7 mouse cellular contexts compared by ENCODE assay signal in genomic region chr9:120570741-120571592, GRCm38 (mm10). TPM values are rescaled to one million over a fixed set of nuclear protein-coding genes. Genes with fewer than 3 reads are reported as not detected.
DNase-seq lines count a peak whose midpoint lies in the region; ATAC-seq lines count a peak whose summit lies in the region.

TSS of gene Rpl14 (plus strand) at chr9:120571444.

- WGBS in embryonic facial prominence, embryonic 12.5 days: 6% methylated on average over 43 of the region's 43 CpGs
- WGBS in limb, embryonic 13.5 days: 7% methylated on average over 43 of the region's 43 CpGs
- 6% methylated on average over 43 of the region's 43 CpGs for WGBS in midbrain, embryonic 16.5 days

- ATAC-seq in embryonic facial prominence, embryonic 12.5 days (ENCODE audit: insufficient number of reproducible peaks, insufficient read depth, low FRiP score, low TSS enrichment): peak; percentile 88
- ATAC-seq in limb, embryonic 13.5 days (ENCODE audit: low FRiP score, low read depth): peak; percentile 96
- peak; percentile 97 for ATAC-seq in midbrain, embryonic 16.5 days

- H3K36me3 ChIP-seq in embryonic facial prominence, embryonic 12.5 days: peaks cover 36% of the 10 kb centered on the region
- H3K36me3 ChIP-seq in limb, embryonic 13.5 days: peaks cover 36% of the 10 kb centered on the region
- peaks cover 20% of the 10 kb centered on the region for H3K36me3 ChIP-seq in midbrain, embryonic 16.5 days (ENCODE audit: control insufficient read depth, insufficient read depth, low read length)

- H3K27me3 ChIP-seq in embryonic facial prominence, embryonic 12.5 days: no peaks in the 10 kb centered on the region
- no peaks in the 10 kb centered on the region for H3K27me3 ChIP-seq in limb, embryonic 13.5 days
- H3K27me3 ChIP-seq in midbrain, embryonic 16.5 days (ENCODE audit: control insufficient read depth, insufficient read depth, low read depth, low read length): no peaks in the 10 kb centered on the region

- H3K9me3 ChIP-seq in embryonic facial prominence, embryonic 12.5 days: no peaks in the 10 kb centered on the region
- H3K9me3 ChIP-seq in limb, embryonic 13.5 days: no peaks in the 10 kb centered on the region
- no peaks in the 10 kb centered on the region for H3K9me3 ChIP-seq in midbrain, embryonic 16.5 days (replicated peaks; ENCODE audit: control insufficient read depth, low read length, poor library complexity, severe bottlenecking)

- H3K4me1 ChIP-seq in embryonic facial prominence, embryonic 12.5 days: peaks cover 13% of the 10 kb centered on the region
- H3K4me1 ChIP-seq in limb, embryonic 13.5 days: peaks cover 20% of the 10 kb centered on the region
- peaks cover 12% of the 10 kb centered on the region for H3K4me1 ChIP-seq in midbrain, embryonic 16.5 days (ENCODE audit: control insufficient read depth, insufficient read depth, low read length)

- peak; percentile 99 for DNase-seq in adrenal gland, postnatal 25 days
- peak; percentile 98 to 99 for DNase-seq in heart, adult 18-20 months
- DNase-seq in kidney, adult 8-10 months: peak; percentile 95 to 97
- peak; percentile 99 to 100 for DNase-seq in spleen, postnatal 10 days (ENCODE audit: low spot score in 2 of 2)

- H3K27ac ChIP-seq in embryonic facial prominence, embryonic 12.5 days: peak within 1 kb of the TSS; percentile 84
- H3K27ac ChIP-seq in limb, embryonic 13.5 days: peak within 1 kb of the TSS; percentile 64; the same call in 1 of the 2 replicates
- H3K27ac ChIP-seq in midbrain, embryonic 16.5 days (ENCODE audit: low read length): peak within 1 kb of the TSS; percentile 84

- H3K9ac ChIP-seq in embryonic facial prominence, embryonic 12.5 days: peak within 1 kb of the TSS; percentile 97
- peak within 1 kb of the TSS; percentile 97 for H3K9ac ChIP-seq in limb, embryonic 13.5 days
- H3K9ac ChIP-seq in midbrain, embryonic 16.5 days (ENCODE audit: low read depth, low read length): peak within 1 kb of the TSS; percentile 78

- peak within 1 kb of the TSS; percentile 94 for H3K4me2 ChIP-seq in embryonic facial prominence, embryonic 12.5 days (replicated peaks)
- peak within 1 kb of the TSS; percentile 93 for H3K4me2 ChIP-seq in limb, embryonic 13.5 days (replicated peaks)
- H3K4me2 ChIP-seq in midbrain, embryonic 16.5 days (ENCODE audit: low read length): peak within 1 kb of the TSS; percentile 62

- peak within 1 kb of the TSS; percentile 94 for H3K4me3 ChIP-seq in embryonic facial prominence, embryonic 12.5 days
- H3K4me3 ChIP-seq in limb, embryonic 13.5 days: peak within 1 kb of the TSS; percentile 86
- peak within 1 kb of the TSS; percentile 74 for H3K4me3 ChIP-seq in midbrain, embryonic 16.5 days (ENCODE audit: low read depth, low read length)

RNA-seq across cellular contexts. Expression of gene Rpl14, which starts in this region (rescaled TPM):
- 492 and 528 TPM in 2 replicates for total RNA-seq in adrenal gland, postnatal 25 days (2021)
- polyA plus RNA-seq in embryonic facial prominence, embryonic 12.5 days (2016; fragmentation: Nextera tagmentation; extraction: Ambion mirVana): 774 and 808 TPM in 2 replicates
- total RNA-seq in heart, adult 18-20 months (2021): 100 to 1,000 TPM; 310 to 313 TPM
- polyA plus RNA-seq in limb, embryonic 13.5 days (2015; fragmentation: Nextera tagmentation; extraction: Ambion mirVana): 791 and 827 TPM in 2 replicates
- polyA plus RNA-seq in midbrain, embryonic 16.5 days (2015; fragmentation: Nextera tagmentation; extraction: Ambion mirVana): 391 and 407 TPM in 2 replicates

Comparison
In these comparisons a context has a peak if more than half of its experiments do, and no peak if none do; other contexts are left out.
1. Peak in every context shown above with its lines: DNase-seq, ATAC-seq, H3K4me3 ChIP-seq and H3K27ac ChIP-seq.